Mouse (Mus musculus) neural tube, embryonic 13.5 days (tissue): ENCODE measurements at regions not wholly inside any gene's neighbourhood (a gene's known extent, or its start where the extent isn't known, plus 50 kb on each side); places are given as distances from the start of the nearest gene placed in this dataset.

Source experiments
- ATAC-seq: fragments of 200-750 bp; cut with Nextera tagmentation; 2 replicates; pipeline ENCODE4 v1.8.0; 2017; ENCODE audit warnings: low read depth, mild to moderate bottlenecking, moderate TSS enrichment, moderate library complexity
- H3K27ac ChIP-seq: fragments of 300-500 bp; sonication (generic); replicated peaks from 2 replicates; pipeline ENCODE4 v1.5.1; 2015; ENCODE audit warnings: moderate library complexity, mild to moderate bottlenecking, inconsistent platforms
- H3K27me3 ChIP-seq: fragments of 300-500 bp; sonication (generic); 2 replicates; pipeline ENCODE4 v1.6.1; 2015; ENCODE audit warnings: mild to moderate bottlenecking, inconsistent platforms
- H3K36me3 ChIP-seq: fragments of 300-500 bp; sonication (generic); 2 replicates; pipeline ENCODE4 v1.6.1; 2015; ENCODE audit warnings: mild to moderate bottlenecking, inconsistent platforms
- H3K4me1 ChIP-seq: fragments of 300-500 bp; sonication (generic); replicated peaks from 2 replicates; pipeline ENCODE4 v1.6.1; 2015; ENCODE audit warnings: inconsistent platforms
- H3K4me2 ChIP-seq: fragments of 300-500 bp; sonication (generic); 2 replicates; pipeline ENCODE4 v1.6.1; 2015; ENCODE audit warnings: inconsistent platforms, mild to moderate bottlenecking, moderate library complexity
- H3K4me3 ChIP-seq: fragments of 300-500 bp; sonication (generic); 2 replicates; pipeline ENCODE4 v1.5.1; 2015; ENCODE audit warnings: mild to moderate bottlenecking, inconsistent platforms
- H3K9ac ChIP-seq: fragments of 300-500 bp; sonication (generic); 2 replicates; pipeline ENCODE4 v1.6.1; 2015; ENCODE audit warnings: moderate library complexity, mild to moderate bottlenecking, inconsistent platforms
- H3K9me3 ChIP-seq: fragments of 300-500 bp; sonication (generic); 2 replicates; pipeline ENCODE4 v1.6.1; 2016; ENCODE audit warnings: inconsistent platforms
- WGBS: fragments of 180-500 bp; shearing (Covaris S2); methylation state at CpG from one replicate; pipeline ENCODE4 v1.1.7; 2015; 5-methylcytosine and 5-hydroxymethylcytosine counted together

GRCm38 (mm10) chr2:75386636-75387035 lies 272.4 kb upstream of the Hnrnpa3 start:
- Histone ChIP-seq H3K27me3 (no peaks in the 10 kb centered on the region), H3K9me3 (no peaks in the 10 kb centered on the region), H3K4me2 (no peak overlapping the region), H3K4me1 (peaks cover 12% of the 10 kb centered on the region), H3K4me3 (no peak overlapping the region), H3K36me3 (no peaks in the 10 kb centered on the region), H3K9ac (no peak overlapping the region), H3K27ac (no peak overlapping the region)
- ATAC-seq = no peak
- WGBS = 91% methylated on average over 3 of the region's 3 CpGs

- 84% methylated on average over 3 of the region's 3 CpGs for WGBS
- H3K4me3 ChIP-seq = no peak overlapping the region
These were observed 267.0 kb upstream of the Hnrnpa3 start for GRCm38 (mm10) chr2:75392041-75392440.

GRCm38 (mm10) chr2:75394928-75395673 lies 264.0 kb upstream of the Hnrnpa3 start:
- Histone ChIP-seq H3K27ac (no peak overlapping the region), H3K9ac (no peak overlapping the region), H3K4me1 (no peaks in the 10 kb centered on the region), H3K4me2 (no peak overlapping the region), H3K27me3 (no peaks in the 10 kb centered on the region), H3K36me3 (no peaks in the 10 kb centered on the region), H3K9me3 (no peaks in the 10 kb centered on the region), H3K4me3 (no peak overlapping the region)
- no peak for ATAC-seq
- 75% methylated on average over 6 of the region's 6 CpGs for WGBS

More at GRCm38 (mm10) chr2:75392041-75392440, 267.0 kb upstream of the Hnrnpa3 start:
- Histone ChIP-seq H3K27ac (no peak overlapping the region), H3K9me3 (no peaks in the 10 kb centered on the region), H3K27me3 (no peaks in the 10 kb centered on the region), H3K9ac (no peak overlapping the region), H3K36me3 (no peaks in the 10 kb centered on the region), H3K4me2 (no peak overlapping the region), H3K4me1 (no peaks in the 10 kb centered on the region)
- no peak for ATAC-seq

GRCm38 (mm10) chr2:75396016-75396415 lies 263.0 kb upstream of the Hnrnpa3 start:
- Histone ChIP-seq H3K4me1 (no peaks in the 10 kb centered on the region), H3K27ac (no peak overlapping the region), H3K27me3 (no peaks in the 10 kb centered on the region), H3K9ac (no peak overlapping the region), H3K36me3 (no peaks in the 10 kb centered on the region), H3K9me3 (no peaks in the 10 kb centered on the region), H3K4me2 (no peak overlapping the region), H3K4me3 (no peak overlapping the region)
- 93% methylated on average over 2 of the region's 2 CpGs for WGBS
- no peak for ATAC-seq

GRCm38 (mm10) chr2:75400291-75400870 lies 258.7 kb upstream of the Hnrnpa3 start:
- no peak overlapping the region for H3K4me2 ChIP-seq
- no peak overlapping the region for H3K27ac ChIP-seq
- H3K27me3 ChIP-seq = no peaks in the 10 kb centered on the region
- 81% methylated on average over 7 of the region's 7 CpGs for WGBS
- no peaks in the 10 kb centered on the region for H3K36me3 ChIP-seq
- H3K4me1 ChIP-seq = no peaks in the 10 kb centered on the region
- no peak for ATAC-seq
- H3K9me3 ChIP-seq = no peaks in the 10 kb centered on the region
- H3K9ac ChIP-seq = no peak overlapping the region
- H3K4me3 ChIP-seq = no peak overlapping the region

GRCm38 (mm10) chr2:75403791-75404190 lies 255.3 kb upstream of the Hnrnpa3 start:
- H3K9me3 ChIP-seq = no peaks in the 10 kb centered on the region
- no peak overlapping the region for H3K4me2 ChIP-seq
- H3K27ac ChIP-seq = no peak overlapping the region
- 73% methylated on average over 8 of the region's 8 CpGs for WGBS
- H3K36me3 ChIP-seq = no peaks in the 10 kb centered on the region
- no peak overlapping the region for H3K9ac ChIP-seq
- no peak overlapping the region for H3K4me3 ChIP-seq
- no peaks in the 10 kb centered on the region for H3K27me3 ChIP-seq
- peaks cover 17% of the 10 kb centered on the region for H3K4me1 ChIP-seq
- ATAC-seq = no peak

- no peak overlapping the region for H3K4me3 ChIP-seq
- no peak overlapping the region for H3K27ac ChIP-seq
- no peaks in the 10 kb centered on the region for H3K36me3 ChIP-seq
- no peaks in the 10 kb centered on the region for H3K9me3 ChIP-seq
- H3K4me2 ChIP-seq = no peak overlapping the region
- H3K4me1 ChIP-seq = peaks cover 17% of the 10 kb centered on the region
- WGBS = 69% methylated on average over 13 of the region's 13 CpGs
- no peak for ATAC-seq
- no peaks in the 10 kb centered on the region for H3K27me3 ChIP-seq
- H3K9ac ChIP-seq = no peak overlapping the region
These were observed 253.4 kb upstream of the Hnrnpa3 start for GRCm38 (mm10) chr2:75405524-75406214.

- ATAC-seq = no peak
- no peak overlapping the region for H3K4me2 ChIP-seq
- H3K4me3 ChIP-seq = no peak overlapping the region
- no peaks in the 10 kb centered on the region for H3K9me3 ChIP-seq
- H3K4me1 ChIP-seq = peaks cover 17% of the 10 kb centered on the region
- H3K27me3 ChIP-seq = no peaks in the 10 kb centered on the region
- no peaks in the 10 kb centered on the region for H3K36me3 ChIP-seq
- no peak overlapping the region for H3K9ac ChIP-seq
- peak overlapping the region; percentile 9; the same call in 1 of the 2 replicates for H3K27ac ChIP-seq
- WGBS = 63% methylated on average over 6 of the region's 6 CpGs
These were observed 252.2 kb upstream of the Hnrnpa3 start for GRCm38 (mm10) chr2:75406721-75407455.

- no peaks in the 10 kb centered on the region for H3K27me3 ChIP-seq
- no peak overlapping the region; the same call in 1 of the 2 replicates for H3K27ac ChIP-seq
- H3K36me3 ChIP-seq = no peaks in the 10 kb centered on the region
- no peak overlapping the region for H3K9ac ChIP-seq
- peaks cover 17% of the 10 kb centered on the region for H3K4me1 ChIP-seq
- ATAC-seq = no peak
- no peak overlapping the region for H3K4me2 ChIP-seq
- H3K4me3 ChIP-seq = no peak overlapping the region
- 71% methylated on average over 4 of the region's 4 CpGs for WGBS
- no peaks in the 10 kb centered on the region for H3K9me3 ChIP-seq
These were observed 251.5 kb upstream of the Hnrnpa3 start for GRCm38 (mm10) chr2:75407560-75407959.

- Histone ChIP-seq H3K9ac (no peak overlapping the region), H3K9me3 (no peaks in the 10 kb centered on the region), H3K4me1 (peaks cover 17% of the 10 kb centered on the region), H3K4me2 (no peak overlapping the region), H3K36me3 (no peaks in the 10 kb centered on the region), H3K27me3 (no peaks in the 10 kb centered on the region), H3K27ac (no peak overlapping the region), H3K4me3 (no peak overlapping the region)
- 96% methylated on average over 2 of the region's 2 CpGs for WGBS
- ATAC-seq = no peak
These were observed 251.0 kb upstream of the Hnrnpa3 start for GRCm38 (mm10) chr2:75408016-75408415.

- WGBS = 84% methylated on average over 7 of the region's 7 CpGs
- H3K4me3 ChIP-seq = no peak overlapping the region
- no peak overlapping the region for H3K4me2 ChIP-seq
- peaks cover 17% of the 10 kb centered on the region for H3K4me1 ChIP-seq
- ATAC-seq = no peak
- H3K27ac ChIP-seq = no peak overlapping the region
- H3K9me3 ChIP-seq = no peaks in the 10 kb centered on the region
- no peaks in the 10 kb centered on the region for H3K36me3 ChIP-seq
- no peak overlapping the region for H3K9ac ChIP-seq
- no peaks in the 10 kb centered on the region for H3K27me3 ChIP-seq
These were observed 249.3 kb upstream of the Hnrnpa3 start for GRCm38 (mm10) chr2:75409806-75410205.

- ATAC-seq = no peak
- H3K9ac ChIP-seq = no peak overlapping the region
- no peak overlapping the region for H3K27ac ChIP-seq
- no peaks in the 10 kb centered on the region for H3K27me3 ChIP-seq
- H3K9me3 ChIP-seq = no peaks in the 10 kb centered on the region
- H3K4me1 ChIP-seq = no peaks in the 10 kb centered on the region
- H3K36me3 ChIP-seq = no peaks in the 10 kb centered on the region
- no peak overlapping the region for H3K4me3 ChIP-seq
- WGBS = 89% methylated on average over 5 of the region's 5 CpGs
- no peak overlapping the region for H3K4me2 ChIP-seq
These were observed 246.3 kb upstream of the Hnrnpa3 start for GRCm38 (mm10) chr2:75412735-75413134.
